Mouse (Mus musculus) CH12.LX (cell line): ENCODE results near the gene Col15a1. TPM values are rescaled to one million over a fixed set of nuclear protein-coding genes. Genes with fewer than 3 reads are reported as not detected.
A peak's percentile ranks its signal among the peaks of the same experiment; 100 is the strongest.

Experiments
- DNase-seq: peaks from one replicate; pipeline ENCODE4 v3.0.0-alpha.2; 2013; ENCODE audit errors: extremely low read depth
- H3K27ac ChIP-seq: 2 replicates; pipeline ENCODE4 v1.5.1; 2012; ENCODE audit warnings: low read depth, mild to moderate bottlenecking, control low read depth, moderate library complexity; ENCODE audit not compliant: insufficient read depth
- H3K27me3 ChIP-seq: replicated peaks from 2 replicates; pipeline ENCODE3; 2012; ENCODE audit warnings: inconsistent platforms
- H3K36me3 ChIP-seq, 2 experiments: replicated peaks in 1 of 2; 2 replicates each; pipeline versions ENCODE3 to v1.6.1; 2012; ENCODE audit warnings: inconsistent platforms in 1 of 2, low read length in 1 of 2, mild to moderate bottlenecking in 1 of 2, mixed read lengths in 1 of 2, moderate library complexity in 1 of 2; ENCODE audit not compliant: control insufficient read depth in 1 of 2, insufficient read depth in 1 of 2
- H3K4me1 ChIP-seq, 2 experiments: 2 replicates each; pipeline ENCODE4 v1.6.1; 2012; ENCODE audit warnings: inconsistent platforms in 1 of 2, moderate library complexity in 1 of 2; ENCODE audit not compliant: insufficient read depth in 2 of 2, control insufficient read depth in 1 of 2
- H3K4me2 ChIP-seq: 2 replicates; pipeline ENCODE4 v1.6.1; 2012; ENCODE audit warnings: low read depth, mild to moderate bottlenecking, control low read depth; ENCODE audit not compliant: poor library complexity, insufficient read depth, severe bottlenecking
- H3K4me3 ChIP-seq, 3 experiments: fragments of 150-350 bp in 1 of 3; sonication (generic) in 1 of 3; replicated peaks in 1 of 3; 2 replicates each; pipeline versions ENCODE3 to v1.5.1; 2011 to 2012; ENCODE audit warnings: low read depth in 2 of 3, low read length in 2 of 3, mild to moderate bottlenecking in 2 of 3, moderate library complexity in 2 of 3, control low read depth in 1 of 3, improper control_type of control experiment in 1 of 3, inconsistent platforms in 1 of 3, mixed read lengths in 1 of 3; ENCODE audit not compliant: poor library complexity in 1 of 3
- H3K79me2 ChIP-seq: replicated peaks from 2 replicates; pipeline ENCODE4 v1.6.1; 2012; ENCODE audit warnings: mild to moderate bottlenecking, moderate library complexity; ENCODE audit not compliant: control insufficient read depth, poor library complexity, insufficient read depth, severe bottlenecking; ENCODE audit errors: extremely low read depth
- H3K9ac ChIP-seq: 2 replicates; pipeline ENCODE4 v1.6.1; 2012; ENCODE audit warnings: low read depth, mild to moderate bottlenecking, control low read depth, moderate library complexity; ENCODE audit not compliant: insufficient read depth
- H3K9me3 ChIP-seq: replicated peaks from 2 replicates; pipeline ENCODE3; 2012; ENCODE audit warnings: low read length, inconsistent platforms, mixed read lengths
- CHD1 ChIP-seq: IDR thresholded peaks from 2 replicates; pipeline ENCODE4 v1.6.1; 2012; ENCODE audit warnings: low read depth, low read length, improper control_type of control experiment, inconsistent platforms
- CTCF ChIP-seq, 2 experiments: IDR thresholded peaks in 1 of 2; conservative IDR thresholded peaks in 1 of 2; 2 replicates each; pipeline ENCODE4 v1.5.1; 2011 to 2012; ENCODE audit warnings: low read depth in 2 of 2, low read length in 2 of 2, improper control_type of control experiment in 1 of 2, inconsistent platforms in 1 of 2, mild to moderate bottlenecking in 1 of 2, moderate library complexity in 1 of 2
- E2F4 ChIP-seq: IDR thresholded peaks from 2 replicates; pipeline ENCODE4 v1.6.1; 2011; ENCODE audit warnings: low read depth, low read length, improper control_type of control experiment; ENCODE audit not compliant: insufficient replicate concordance
- ELF1 ChIP-seq: IDR thresholded peaks from 2 replicates; pipeline ENCODE4 v1.6.1; 2014; ENCODE audit warnings: low read depth, mild to moderate bottlenecking, inconsistent platforms, low read length, improper control_type of control experiment
- ETS1 ChIP-seq: conservative IDR thresholded peaks from 2 replicates; pipeline ENCODE4 v1.6.1; 2012; ENCODE audit warnings: low read depth, mild to moderate bottlenecking, inconsistent platforms, low read length, improper control_type of control experiment, moderate library complexity
- HCFC1 ChIP-seq: IDR thresholded peaks from 2 replicates; pipeline ENCODE4 v1.6.1; 2012; ENCODE audit warnings: low read depth, mild to moderate bottlenecking, inconsistent platforms, low read length, improper control_type of control experiment
- MAFK ChIP-seq: IDR thresholded peaks from 2 replicates; pipeline ENCODE4 v1.6.1; 2011; ENCODE audit warnings: low read length, improper control_type of control experiment; ENCODE audit not compliant: insufficient replicate concordance
- MAX ChIP-seq: IDR thresholded peaks from 2 replicates; pipeline ENCODE4 v1.6.1; 2011; ENCODE audit warnings: low read length, improper control_type of control experiment
- PAX5 ChIP-seq: IDR thresholded peaks from 2 replicates; pipeline ENCODE4 v1.6.1; 2012; ENCODE audit warnings: low read length, inconsistent platforms, mixed read lengths
- POLR2AphosphoS2 ChIP-seq: IDR thresholded peaks from 2 replicates; pipeline ENCODE4 v1.6.1; 2011; ENCODE audit warnings: low read depth, low read length, improper control_type of control experiment
- RAD21 ChIP-seq: IDR thresholded peaks from 2 replicates; pipeline ENCODE4 v1.6.1; 2011; ENCODE audit warnings: low read depth, mild to moderate bottlenecking, low read length, improper control_type of control experiment, moderate library complexity
- SIN3A ChIP-seq: IDR thresholded peaks from 2 replicates; pipeline ENCODE4 v1.6.1; 2012; ENCODE audit warnings: low read length, improper control_type of control experiment, inconsistent platforms
- SMC3 ChIP-seq: IDR thresholded peaks from 2 replicates; pipeline ENCODE4 v1.6.1; 2011; ENCODE audit warnings: low read depth, low read length, improper control_type of control experiment
- TBP ChIP-seq: conservative IDR thresholded peaks from 2 replicates; pipeline ENCODE4 v1.6.1; 2011; ENCODE audit warnings: low read depth, low read length, improper control_type of control experiment
- ZKSCAN1 ChIP-seq: IDR thresholded peaks from 2 replicates; pipeline ENCODE4 v1.6.1; 2012; ENCODE audit warnings: low read depth, inconsistent platforms, low read length, improper control_type of control experiment, borderline replicate concordance
- ZNF384 ChIP-seq: IDR thresholded peaks from 2 replicates; pipeline ENCODE4 v1.6.1; 2012; ENCODE audit warnings: low read depth, low read length, improper control_type of control experiment, inconsistent platforms
- dilution Hi-C: fragments of 300-500 bp; cut with MboI; formaldehyde crosslinking; loops from 2 replicates; pipeline ENCODE4 v1.14.3; 2020; ENCODE audit warnings: low sequenced_read_pairs; ENCODE audit not compliant: extremely low pct_unique_long_range_greater_than_20kb, extremely low pct_ligation_motif_present
- in situ Hi-C: fragments of 300-500 bp; cut with MboI; formaldehyde crosslinking; loops from 3 replicates; pipeline ENCODE4 v1.14.3; 2019; ENCODE audit warnings: low sequenced_read_pairs, low pct_ligation_motif_present, low pct_unique_long_range_greater_than_20kb, mixed read lengths
- polyA plus RNA-seq: library from polyadenylated mRNA; unstranded; fragments of >175 nt; gene quantifications from 2 replicates; pipeline ENCODE4 v1.2.1, GENCODE M21; 2012; ENCODE audit warnings: low read depth; ENCODE audit not compliant: insufficient read length
- total RNA-seq, 2 experiments: library from RNA; depleted of rRNA; stranded (reverse); fragments of 300-350 nt in 1 of 2; fragments of >200 nt in 1 of 2; gene quantifications; 2 replicates each; pipeline ENCODE4 v1.2.3; 2012 to 2014

Col15a1 gene
- total and polyA plus RNA-seq, 3 experiments, result 0.08 to 2.2 (median 0.68) TPM

- DNase-seq, result no peak
- H3K9ac ChIP-seq, result no peak overlapping the region
- in situ Hi-C loops (no loop called here), dilution Hi-C loops (no loop called here)
- H3K4me3 ChIP-seq, result no peak overlapping the region
- peaks cover 0 to 16% of the 10 kb centered on the region in 2 experiments; a peak in 2 of 4 replicates for H3K4me1 ChIP-seq
- no peaks in the 10 kb centered on the region for H3K9me3 ChIP-seq
- TF ChIP-seq CHD1 (no peak), TBP (no peak), MAX (no peak), MAFK (no peak), ETS1 (no peak)
- no peaks in the 10 kb centered on the region for H3K36me3 ChIP-seq
- no peaks in the 10 kb centered on the region for H3K27me3 ChIP-seq
- H3K4me2 ChIP-seq, result no peak overlapping the region
- no peak overlapping the region for H3K27ac ChIP-seq
- no peaks in the 10 kb centered on the region for H3K79me2 ChIP-seq
These were observed 81.6 kb downstream of the Col15a1 start for GRCm38 (mm10) chr4:47289526-47289925.

GRCm38 (mm10) chr4:47290448-47290847 lies 82.5 kb downstream of the Col15a1 start:
- dilution Hi-C loops (no loop called here), in situ Hi-C loops (loop anchor here (5.0 kb wide), 1 partner anchor 33 kb away; no protein-coding TSS in a partner anchor)
- no peak overlapping the region for H3K4me2 ChIP-seq
- H3K4me3 ChIP-seq, result no peak overlapping the region
- no peak for DNase-seq
- no peaks in the 10 kb centered on the region for H3K79me2 ChIP-seq
- H3K9ac ChIP-seq, result no peak overlapping the region
- no peaks in the 10 kb centered on the region for H3K9me3 ChIP-seq
- no peaks in the 10 kb centered on the region for H3K27me3 ChIP-seq
- H3K27ac ChIP-seq, result no peak overlapping the region
- H3K36me3 ChIP-seq, result no peaks in the 10 kb centered on the region
- TF ChIP-seq ZNF384, result no peak
- TF ChIP-seq PAX5, result no peak
- no peak for TF ChIP-seq POLR2AphosphoS2
- TF ChIP-seq SIN3A, result no peak
- TF ChIP-seq ELF1, result no peak
- TF ChIP-seq ZKSCAN1, result no peak
- TF ChIP-seq E2F4, result no peak
- peaks cover 0 to 16% of the 10 kb centered on the region in 2 experiments; a peak in 2 of 4 replicates for H3K4me1 ChIP-seq

GRCm38 (mm10) chr4:47291013-47291412 lies 83.1 kb downstream of the Col15a1 start:
- Histone ChIP-seq H3K36me3 (no peaks in the 10 kb centered on the region), H3K9me3 (no peaks in the 10 kb centered on the region), H3K4me2 (no peak overlapping the region)
- DNase-seq, result no peak
- in situ Hi-C loops, result loop anchor here (5.0 kb wide), 1 partner anchor 34 kb away; no protein-coding TSS in a partner anchor
- peak; percentile 52 for TF ChIP-seq RAD21
- TF ChIP-seq ZNF384, result no peak
- TF ChIP-seq E2F4, result no peak
- TF ChIP-seq TBP, result no peak
- no peak for TF ChIP-seq HCFC1
- peak in 1 of 2 experiments; percentile 51; a peak in 2 of 4 replicates for TF ChIP-seq CTCF (conservative IDR thresholded peaks at IDR 0.05 in 1 of 2, IDR thresholded peaks at IDR 0.05 in 1 of 2; ENCODE audit: low read depth in 2 of 2, low read length in 2 of 2)
- peak; percentile 65 for TF ChIP-seq SMC3
- TF ChIP-seq, all 38 proteins: peak for 3
- H3K4me1 ChIP-seq, result peaks cover 0 to 16% of the 10 kb centered on the region in 2 experiments; a peak in 2 of 4 replicates
- H3K4me3 ChIP-seq, result no peak overlapping the region
- dilution Hi-C loops, result no loop called here
- H3K27me3 ChIP-seq, result no peaks in the 10 kb centered on the region
- H3K9ac ChIP-seq, result no peak overlapping the region
- H3K79me2 ChIP-seq, result no peaks in the 10 kb centered on the region
- no peak overlapping the region for H3K27ac ChIP-seq
